Mouse (Mus musculus): ENCODE measurements at regions not wholly inside any gene's neighbourhood (a gene's known extent, or its start where the extent isn't known, plus 50 kb on each side); places are given as distances from the start of the nearest gene placed in this dataset.
"Not testable (repeated sequence)": the region's sequence is repeated elsewhere in the genome, so short reads cannot be mapped to it uniquely, and the experiment has no call there.

GRCm38 (mm10) chr11:22458951-22459703, 52.8 kb upstream of the Tmem17 start:
- no peak for ATAC-seq (ENCODE audit: insufficient read depth, low FRiP score)
- no peak overlapping the region for H3K4me3 ChIP-seq (replicated peaks; ENCODE audit: low read length)
- WGBS = 73% methylated on average over 5 of the region's 5 CpGs
- H3K27me3 ChIP-seq (ENCODE audit: control insufficient read depth, insufficient read depth, low read length) = no peaks in the 10 kb centered on the region
- no peaks in the 10 kb centered on the region for H3K36me3 ChIP-seq (ENCODE audit: control insufficient read depth, insufficient read depth, low read length)
- no peak overlapping the region for H3K4me2 ChIP-seq (ENCODE audit: low read depth, low read length)
- no peaks in the 10 kb centered on the region for H3K4me1 ChIP-seq (ENCODE audit: control insufficient read depth, insufficient read depth, low read length)
- H3K9me3 ChIP-seq (replicated peaks; ENCODE audit: control insufficient read depth, low read length) = no peaks in the 10 kb centered on the region
- H3K27ac ChIP-seq (ENCODE audit: low read length) = no peak overlapping the region
- H3K9ac ChIP-seq (ENCODE audit: low read length) = no peak overlapping the region

- H3K4me1 ChIP-seq (ENCODE audit: control insufficient read depth, insufficient read depth, low read length) = not testable (repeated sequence)
These were observed 50.7 kb upstream of the Tmem17 start for GRCm38 (mm10) chr11:22461019-22461735.

More at GRCm38 (mm10) chr11:22461019-22461735, 50.7 kb upstream of the Tmem17 start:
- not testable (repeated sequence) for H3K9me3 ChIP-seq (replicated peaks; ENCODE audit: control insufficient read depth, low read length); H3K36me3 ChIP-seq (ENCODE audit: control insufficient read depth, insufficient read depth, low read length); H3K9ac ChIP-seq (ENCODE audit: low read length); ATAC-seq (ENCODE audit: insufficient read depth, low FRiP score); H3K4me3 ChIP-seq (replicated peaks; ENCODE audit: low read length); H3K27ac ChIP-seq (ENCODE audit: low read length); H3K4me2 ChIP-seq (ENCODE audit: low read depth, low read length); H3K27me3 ChIP-seq (ENCODE audit: control insufficient read depth, insufficient read depth, low read length)
- 88% methylated on average over 8 of the region's 8 CpGs for WGBS

Data from stomach, embryonic 16.5 days (tissue).